In genomic region chr6:100704574-100705365, GRCm38 (mm10) we compare ENCODE assay signal across 9 mouse cellular contexts. TPM values are rescaled to one million over a fixed set of nuclear protein-coding genes. Genes with fewer than 3 reads are reported as not detected.
A peak's percentile ranks its signal among the peaks of the same experiment; 100 is the strongest.
DNase-seq lines count a peak whose midpoint lies in the region; ATAC-seq lines count a peak whose summit lies in the region.
"Had no signal": no experiment of that assay in that cellular context is flagged by ENCODE, and none has a peak within 500 bp of the region (broad histone marks: within the 10 kb centered on the region; RNA-seq: fewer than 3 reads in every experiment).

Gene Gxylt2 (plus strand): TSS chr6:100704734.

- H3K36me3 ChIP-seq in kidney, embryonic 14.5 days (ENCODE audit: control insufficient read depth, insufficient read depth, low read length): no peaks in the 10 kb centered on the region
- H3K36me3 ChIP-seq in liver, embryonic 12.5 days: no peaks in the 10 kb centered on the region

- peak within 1 kb of the TSS; percentile 81 for H3K4me2 ChIP-seq in kidney, embryonic 14.5 days (replicated peaks; ENCODE audit: low read depth, low read length)
- peak within 1 kb of the TSS; percentile 69 for H3K4me2 ChIP-seq in liver, embryonic 12.5 days

- WGBS in kidney, embryonic 14.5 days: under 1% methylated on average over 63 of the region's 77 CpGs
- WGBS in liver, embryonic 12.5 days (ENCODE audit: insufficient replicate concordance): 1% methylated on average over 76 of the region's 77 CpGs

- H3K9me3 ChIP-seq in kidney, embryonic 14.5 days (ENCODE audit: control insufficient read depth, low read length): no peaks in the 10 kb centered on the region
- no peaks in the 10 kb centered on the region for H3K9me3 ChIP-seq in liver, embryonic 12.5 days (replicated peaks)

- DNase-seq in frontal cortex, postnatal 25 days (ENCODE audit: low spot score in 2 of 2): no peak
- DNase-seq in embryo, embryonic 10 days (ENCODE audit: low spot score): peak; percentile 88
- peak; percentile 53 to 69 for DNase-seq in heart, adult 18-20 months
- DNase-seq in ovary, adult 18-20 months (ENCODE audit: low spot score): peak; percentile 57
- no peak for DNase-seq in thymus, postnatal 36 days

- peak; percentile 89 for ATAC-seq in frontal cortex, adult (ENCODE audit: low TSS enrichment)
- peak; percentile 94 for ATAC-seq in kidney, embryonic 14.5 days (ENCODE audit: low FRiP score, low TSS enrichment)
- ATAC-seq in liver, embryonic 12.5 days: peak; percentile 46; the same call in 1 of the 2 replicates

- peak within 1 kb of the TSS; percentile 64 for H3K27ac ChIP-seq in kidney, embryonic 14.5 days (ENCODE audit: low read depth, low read length)
- H3K27ac ChIP-seq in liver, embryonic 12.5 days: no peak within 1 kb of the TSS

- peaks cover 9% of the 10 kb centered on the region for H3K4me1 ChIP-seq in kidney, embryonic 14.5 days (ENCODE audit: control insufficient read depth, insufficient read depth, low read length)
- no peaks in the 10 kb centered on the region; the same call in 1 of the 2 replicates for H3K4me1 ChIP-seq in liver, embryonic 12.5 days

- H3K4me3 ChIP-seq in kidney, embryonic 14.5 days (ENCODE audit: low read length): peak within 1 kb of the TSS; percentile 67
- H3K4me3 ChIP-seq in liver, embryonic 12.5 days: peak within 1 kb of the TSS; percentile 51

- no peaks in the 10 kb centered on the region for H3K27me3 ChIP-seq in kidney, embryonic 14.5 days (ENCODE audit: control insufficient read depth, insufficient read depth, low read length)
- peaks cover 55% of the 10 kb centered on the region for H3K27me3 ChIP-seq in liver, embryonic 12.5 days (replicated peaks)

- H3K9ac ChIP-seq in kidney, embryonic 14.5 days (ENCODE audit: low read depth, low read length): peak within 1 kb of the TSS; percentile 79
- H3K9ac ChIP-seq in liver, embryonic 12.5 days: peak within 1 kb of the TSS; percentile 46; the same call in 1 of the 2 replicates

RNA-seq across cellular contexts. Expression of gene Gxylt2, which starts in this region (rescaled TPM):
- total RNA-seq in heart, adult 18-20 months (2021): 1 to 10 TPM; 1.8 to 2.1 TPM
- polyA plus RNA-seq in kidney, embryonic 14.5 days (2014; fragmentation: Nextera tagmentation; extraction: Ambion mirVana): 12.1 and 12.4 TPM in 2 replicates
- polyA plus RNA-seq in liver, embryonic 12.5 days (2016; fragmentation: Nextera tagmentation; extraction: Ambion mirVana): 0.37 and 0.39 TPM in 2 replicates
- total RNA-seq: neutrophil, adult 5-6 weeks had no signal

Comparison
In these comparisons a context has a peak if more than half of its experiments do, and no peak if none do; other contexts are left out.
1. Peak in ATAC-seq, H3K4me3 ChIP-seq, H3K9ac ChIP-seq and H3K4me2 ChIP-seq in liver, embryonic 12.5 days; RNA of the gene not detected or under 1 TPM.
2. DNase-seq: peak in embryo, embryonic 10 days (single experiment), heart, adult 18-20 months (2 of 2) and ovary, adult 18-20 months (single experiment); none in frontal cortex, postnatal 25 days (0 of 2) and thymus, postnatal 36 days (0 of 2).
3. Peak in every context shown above with its lines, with median percentiles within 50 percentile points of each other: ATAC-seq.